Mouse (Mus musculus) inflammation-experienced regulatory T-cells, adult 6 months (primary cell): ENCODE results near the gene Mpig6b. TPM values are rescaled to one million over a fixed set of nuclear protein-coding genes. Genes with fewer than 3 reads are reported as not detected.
A peak's percentile ranks its signal among the peaks of the same experiment; 100 is the strongest.

Experiments
- ATAC-seq: one replicate; pipeline ENCODE4 v1.8.0; 2017
- polyA plus RNA-seq, 3 experiments: library from polyadenylated mRNA; unstranded; fragments of 100-300 nt; shearing (Covaris generic); gene quantifications; one replicate each; pipeline ENCODE4 v1.2.1; 2017

The Mpig6b gene
- polyA plus RNA-seq, 3 experiments from 2014 or later: not detected

DNA sequence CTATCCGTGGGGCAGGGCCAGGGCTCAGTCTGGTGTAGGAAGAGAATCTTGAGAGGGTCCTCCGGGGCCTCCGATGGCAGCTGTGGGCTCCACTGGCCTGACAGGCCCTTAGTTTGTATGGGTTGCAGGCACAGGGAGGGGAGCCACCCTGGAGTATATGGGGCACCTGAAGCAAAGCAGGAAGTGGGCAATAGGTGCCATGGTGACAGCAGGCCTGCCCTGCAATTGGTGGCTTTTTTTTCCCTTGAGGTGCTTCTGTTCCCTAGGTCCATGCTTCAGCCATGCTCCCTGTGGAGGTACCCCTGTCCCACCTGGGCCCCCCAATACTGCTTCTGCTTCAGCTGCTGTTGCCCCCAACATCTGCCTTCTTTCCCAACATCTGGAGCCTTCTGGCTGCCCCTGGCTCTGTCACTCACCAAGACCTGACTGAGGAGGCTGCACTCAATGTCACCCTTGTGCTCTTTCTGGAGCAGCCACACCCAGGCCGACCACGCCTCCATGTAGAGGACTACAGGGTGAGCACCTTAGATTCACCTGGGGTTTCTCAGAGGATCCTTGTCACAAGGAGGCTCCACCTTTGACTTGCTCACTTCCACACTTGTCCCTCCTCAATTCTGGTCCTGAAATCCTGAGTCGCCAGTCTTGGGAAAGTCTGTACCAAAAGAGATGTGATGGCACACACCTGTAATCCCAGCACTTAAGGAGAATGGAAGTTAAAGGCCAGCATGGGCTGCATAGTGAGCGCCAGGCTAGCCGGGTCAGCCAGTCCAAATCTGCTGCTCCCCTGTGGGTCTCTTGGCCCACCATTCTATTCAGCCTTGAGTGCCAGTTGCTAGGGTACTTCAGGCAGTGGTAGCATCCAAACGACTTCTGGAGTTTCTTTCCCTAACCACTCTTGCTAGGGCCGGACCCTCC lies 48.9 kb downstream of the Mpig6b start:
- peak; percentile 50 for ATAC-seq

GRCm38 (mm10) chr17:35016376-35016775 lies 49.6 kb downstream of the Mpig6b start, which contains the start of gene Vwa7:
Gene Vwa7 (plus strand): TSS chr17:35016579.
- no peak for ATAC-seq

- ATAC-seq: no peak
These were observed 50.7 kb downstream of the Mpig6b start for GRCm38 (mm10) chr17:35015296-35015695.

DNA sequence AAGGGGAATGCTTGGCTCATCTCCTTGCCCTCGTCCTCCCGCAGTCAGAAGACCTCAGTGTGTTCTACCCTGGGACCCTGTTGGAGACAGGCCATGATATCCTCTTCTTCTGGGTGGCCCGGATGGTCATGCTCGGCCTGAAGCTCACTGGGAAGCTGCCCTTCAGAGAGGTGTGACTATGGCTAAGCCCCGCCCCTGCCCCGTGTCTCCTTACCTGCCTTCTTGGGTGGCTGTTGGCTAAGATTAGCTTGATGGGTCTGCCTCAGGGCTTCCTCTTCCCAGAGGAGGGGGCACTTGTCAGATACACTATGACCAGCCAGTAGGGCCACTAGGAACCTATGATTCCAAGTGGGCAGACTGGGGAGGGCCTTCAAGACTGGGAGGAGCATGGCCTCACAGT lies 52.8 kb downstream of the Mpig6b start:
- ATAC-seq: no peak

Other genes with a start within 250 kb of the Mpig6b start
- gene Stk19, start 229.2 kb downstream of the Mpig6b start, polyA plus RNA-seq: 10 to 100 TPM; 30.4 to 44.5 (median 37.2) TPM
- gene Dxo, start 229.2 kb downstream of the Mpig6b start, polyA plus RNA-seq: 10 to 100 TPM; 23.9 to 29.0 (median 27.1) TPM
- gene Skiv2l, start 216.0 kb downstream of the Mpig6b start, polyA plus RNA-seq: 10 to 100 TPM; 28.6 to 34.2 (median 33.7) TPM
- 10 to 100 TPM; 40.1 to 65.0 (median 47.0) TPM for gene Nelfe, start 215.8 kb downstream of the Mpig6b start, polyA plus RNA-seq
- gene Cfb, start 203.7 kb downstream of the Mpig6b start, polyA plus RNA-seq: 1 to 10 TPM in 1 of 3 experiments, under 1 TPM in 2; 0.24 to 2.6 (median 0.37) TPM
- gene Zbtb12, start 186.7 kb downstream of the Mpig6b start, polyA plus RNA-seq: not detected
- gene Gm20547, start 184.1 kb downstream of the Mpig6b start, polyA plus RNA-seq: under 1 TPM in 1 of 3 experiments, not detected in 2; 0.26 TPM
- gene C2, start 167.9 kb downstream of the Mpig6b start, polyA plus RNA-seq: 1 to 10 TPM in 1 of 3 experiments, not detected in 2; 1.4 TPM
- gene Ehmt2, start 167.7 kb downstream of the Mpig6b start, polyA plus RNA-seq: 10 to 100 TPM; 27.1 to 32.6 (median 29.4) TPM
- gene Slc44a4, start 151.7 kb downstream of the Mpig6b start, polyA plus RNA-seq: not detected
- gene Neu1, start 134.9 kb downstream of the Mpig6b start, polyA plus RNA-seq: 10 to 100 TPM; 12.8 to 28.2 (median 27.6) TPM
- under 1 TPM; 0.53 to 0.85 (median 0.80) TPM for gene Hspa1b, start 106.9 kb downstream of the Mpig6b start, polyA plus RNA-seq
- gene Gm20481, start 96.3 kb downstream of the Mpig6b start, polyA plus RNA-seq: under 1 TPM in 1 of 3 experiments, not detected in 2; 0.94 TPM
- 1 to 10 TPM in 2 of 3 experiments, under 1 TPM in 1; 0.74 to 2.3 (median 1.1) TPM for gene Hspa1a, start 94.0 kb downstream of the Mpig6b start, polyA plus RNA-seq
- gene Hspa1l, start 93.5 kb downstream of the Mpig6b start, polyA plus RNA-seq: not detected
- 10 to 100 TPM; 37.7 to 67.4 (median 40.0) TPM for gene Lsm2, start 84.3 kb downstream of the Mpig6b start, polyA plus RNA-seq
- 10 to 100 TPM; 27.2 to 30.9 (median 30.8) TPM for gene Vars, start 65.2 kb downstream of the Mpig6b start, polyA plus RNA-seq
- gene Vwa7, start 49.6 kb downstream of the Mpig6b start, polyA plus RNA-seq: under 1 TPM in 2 of 3 experiments, not detected in 1; 0.10 to 0.28 TPM
- gene Sapcd1, start 38.2 kb downstream of the Mpig6b start, polyA plus RNA-seq: 1 to 10 TPM in 2 of 3 experiments, under 1 TPM in 1; 0.54 to 2.6 (median 1.4) TPM
- 1 to 10 TPM; 1.3 to 1.4 (median 1.4) TPM for gene Msh5, start 19.4 kb downstream of the Mpig6b start, polyA plus RNA-seq
- 100 to 1,000 TPM; 487 to 766 (median 514) TPM for gene Clic1, start 16.2 kb downstream of the Mpig6b start, polyA plus RNA-seq
- gene Ddah2, start 7.1 kb downstream of the Mpig6b start, polyA plus RNA-seq: 1 to 10 TPM in 2 of 3 experiments, under 1 TPM in 1; 0.91 to 3.0 (median 1.3) TPM
- gene Ly6g6c, start 796 bp downstream of the Mpig6b start, polyA plus RNA-seq: not detected
- not detected for gene Ly6g6e, start 10.7 kb upstream of the Mpig6b start, polyA plus RNA-seq
- not detected for gene Ly6g6d, start 11.9 kb upstream of the Mpig6b start, polyA plus RNA-seq
- gene Ly6g6f, start 19.4 kb upstream of the Mpig6b start, polyA plus RNA-seq: not detected
- gene Abhd16a, start 23.1 kb upstream of the Mpig6b start, polyA plus RNA-seq: 10 to 100 TPM; 22.3 to 26.3 (median 25.6) TPM
- gene Ly6g5c, start 42.1 kb upstream of the Mpig6b start, polyA plus RNA-seq: not detected
- 1 to 10 TPM; 1.9 to 8.9 (median 3.9) TPM for gene Ly6g5b, start 49.2 kb upstream of the Mpig6b start, polyA plus RNA-seq
- gene Gpank1, start 55.3 kb upstream of the Mpig6b start, polyA plus RNA-seq: 10 to 100 TPM; 57.1 to 87.4 (median 74.3) TPM
- 100 to 1,000 TPM; 246 to 346 (median 344) TPM for gene Csnk2b, start 55.9 kb upstream of the Mpig6b start, polyA plus RNA-seq
- gene D17H6S53E, start 60.2 kb upstream of the Mpig6b start, polyA plus RNA-seq: 10 to 100 TPM; 20.0 to 27.1 (median 25.1) TPM
- not detected for gene Apom, start 65.9 kb upstream of the Mpig6b start, polyA plus RNA-seq
- 10 to 100 TPM; 25.4 to 33.8 (median 29.1) TPM for gene Bag6, start 69.0 kb upstream of the Mpig6b start, polyA plus RNA-seq
- gene Prrc2a, start 98.7 kb upstream of the Mpig6b start, polyA plus RNA-seq: 100 to 1,000 TPM in 1 of 3 experiments, 10 to 100 TPM in 2; 47.1 to 105 (median 47.2) TPM
- 1 to 10 TPM in 2 of 3 experiments, under 1 TPM in 1; 0.79 to 5.4 (median 2.1) TPM for gene Aif1, start 109.9 kb upstream of the Mpig6b start, polyA plus RNA-seq
- gene Lst1, start 122.3 kb upstream of the Mpig6b start, polyA plus RNA-seq: 10 to 100 TPM in 1 of 3 experiments, 1 to 10 TPM in 2; 6.4 to 11.2 (median 8.8) TPM
- 100 to 1,000 TPM; 112 to 242 (median 186) TPM for gene Ltb, start 128.3 kb upstream of the Mpig6b start, polyA plus RNA-seq
- 10 to 100 TPM; 20.9 to 28.8 (median 24.9) TPM for gene Tnf, start 135.8 kb upstream of the Mpig6b start, polyA plus RNA-seq
- gene Lta, start 139.2 kb upstream of the Mpig6b start, polyA plus RNA-seq: 100 to 1,000 TPM in 1 of 3 experiments, 10 to 100 TPM in 2; 34.4 to 113 (median 95.2) TPM
- gene Gm16181, start 154.7 kb upstream of the Mpig6b start, polyA plus RNA-seq: under 1 TPM in 2 of 3 experiments, not detected in 1; 0.67 to 0.68 TPM
- 1 to 10 TPM; 4.6 to 7.2 (median 5.9) TPM for gene Atp6v1g2, start 167.5 kb upstream of the Mpig6b start, polyA plus RNA-seq
- 1 to 10 TPM; 1.7 to 3.3 (median 1.9) TPM for gene Nfkbil1, start 169.6 kb upstream of the Mpig6b start, polyA plus RNA-seq
- 100 to 1,000 TPM; 194 to 276 (median 261) TPM for gene Ddx39b, start 175.6 kb upstream of the Mpig6b start, polyA plus RNA-seq
- 1,000 to 10,000 TPM; 4,089 to 4,363 (median 4,119) TPM for gene H2-D1, start 196.5 kb upstream of the Mpig6b start, polyA plus RNA-seq